Mouse (Mus musculus): ENCODE results near the gene Hist1h2ak. TPM values are rescaled to one million over a fixed set of nuclear protein-coding genes. Genes with fewer than 3 reads are reported as not detected.
"Not testable (repeated sequence)": the region's sequence is repeated elsewhere in the genome, so short reads cannot be mapped to it uniquely, and the experiment has no call there.

The Hist1h2ak gene
- total and polyA plus RNA-seq, 3 experiments: 6.2 to 1,125 (median 16.6) TPM

DNA sequence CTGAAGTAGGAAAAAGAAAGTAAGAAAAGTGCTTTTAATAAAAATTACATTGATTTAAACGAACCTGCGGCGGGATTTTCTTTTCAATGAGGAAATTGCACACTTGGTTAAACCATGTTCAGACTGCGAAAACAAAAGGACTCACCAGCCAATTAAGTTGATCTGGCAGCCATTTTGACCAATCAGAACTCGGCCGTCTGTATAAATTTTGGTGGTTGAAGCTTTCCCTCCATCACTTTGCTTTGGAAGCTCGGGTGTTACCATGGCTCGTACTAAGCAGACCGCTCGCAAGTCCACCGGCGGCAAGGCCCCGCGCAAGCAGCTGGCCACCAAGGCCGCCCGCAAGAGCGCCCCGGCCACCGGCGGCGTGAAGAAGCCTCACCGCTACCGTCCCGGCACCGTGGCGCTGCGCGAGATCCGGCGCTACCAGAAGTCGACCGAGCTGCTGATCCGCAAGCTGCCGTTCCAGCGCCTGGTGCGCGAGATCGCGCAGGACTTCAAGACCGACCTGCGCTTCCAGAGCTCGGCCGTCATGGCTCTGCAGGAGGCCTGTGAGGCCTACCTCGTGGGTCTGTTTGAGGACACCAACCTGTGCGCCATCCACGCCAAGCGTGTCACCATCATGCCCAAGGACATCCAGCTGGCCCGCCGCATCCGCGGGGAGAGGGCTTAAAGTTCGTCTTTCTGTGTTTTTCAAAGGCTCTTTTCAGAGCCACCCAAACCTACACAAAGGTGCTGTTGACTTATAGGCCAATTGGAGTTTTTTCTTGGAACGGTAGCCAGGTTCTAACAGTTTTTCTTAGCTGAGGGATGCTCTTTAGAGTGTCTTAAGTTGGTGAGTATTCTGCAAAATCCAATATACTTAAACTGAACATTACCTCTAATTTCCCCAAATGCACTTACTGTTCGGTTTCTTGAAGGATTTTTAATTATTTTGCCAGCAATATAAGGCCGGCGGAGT lies 36.0 kb downstream of the Hist1h2ak start, which contains the start of gene Hist1h3h:
Gene Hist1h3h (plus strand): TSS at position 263 of the 961 bp plus-strand sequence.
- in situ Hi-C loops (cut with MboI; ENCODE audit: low pct_ligation_motif_present, low pct_unique_long_range_greater_than_20kb, low sequenced_read_pairs): loop anchor here (25.0 kb wide), 2 partner anchors 220 to 330 kb away; partner anchors contain the start of gene Zfp184

DNA sequence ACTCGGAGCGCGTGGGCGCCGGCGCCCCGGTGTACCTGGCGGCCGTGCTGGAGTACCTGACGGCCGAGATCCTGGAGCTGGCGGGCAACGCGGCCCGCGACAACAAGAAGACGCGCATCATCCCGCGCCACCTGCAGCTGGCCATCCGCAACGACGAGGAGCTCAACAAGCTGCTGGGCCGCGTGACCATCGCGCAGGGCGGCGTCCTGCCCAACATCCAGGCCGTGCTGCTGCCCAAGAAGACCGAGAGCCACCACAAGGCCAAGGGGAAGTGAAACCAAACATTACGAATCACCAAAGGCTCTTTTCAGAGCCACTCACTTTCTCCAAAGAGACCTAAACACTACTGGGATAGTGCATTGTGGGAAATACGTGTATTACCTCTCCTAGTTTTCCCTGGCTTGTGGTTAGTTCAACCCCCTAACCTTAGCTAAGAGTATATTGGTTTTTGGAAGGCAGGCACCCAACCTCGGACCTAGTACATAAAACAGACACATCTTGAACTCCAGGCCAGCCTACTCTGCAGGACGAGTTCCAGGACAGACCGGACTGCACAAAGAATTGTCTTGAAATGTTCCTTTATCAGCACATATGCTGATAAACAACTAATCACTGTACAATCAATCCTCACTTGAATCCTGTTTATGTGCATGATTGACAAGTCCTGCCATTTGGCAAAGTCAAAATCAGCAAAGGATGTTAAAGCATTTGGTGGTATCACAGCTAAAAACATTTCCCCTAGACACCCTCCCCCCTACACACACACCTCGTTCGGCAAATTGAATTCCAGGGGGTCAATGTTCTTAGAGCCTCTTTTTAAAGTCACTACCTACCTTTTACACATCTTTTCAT lies 36.9 kb downstream of the Hist1h2ak start:
- H3K9ac ChIP-seq (ENCODE audit: insufficient read depth, low read depth): peak overlapping the region; percentile 82
- H3K4me2 ChIP-seq (ENCODE audit: insufficient read depth, low read depth, poor library complexity, severe bottlenecking): peak overlapping the region; percentile 33
- H3K27me3 ChIP-seq (replicated peaks); H3K79me2 ChIP-seq (replicated peaks; ENCODE audit: control insufficient read depth, extremely low read depth, insufficient read depth, poor library complexity, severe bottlenecking); H3K9me3 ChIP-seq (replicated peaks; ENCODE audit: low read length); dilution Hi-C loops (cut with MboI; ENCODE audit: extremely low pct_ligation_motif_present, extremely low pct_unique_long_range_greater_than_20kb, low sequenced_read_pairs); H3K36me3 ChIP-seq (replicated peaks in 1 of 2; ENCODE audit: control insufficient read depth in 1 of 2, insufficient read depth in 1 of 2, low read length in 1 of 2): not testable (repeated sequence)
- H3K4me3 ChIP-seq (replicated peaks in 1 of 3; ENCODE audit: low read depth in 2 of 3, low read length in 2 of 3, poor library complexity in 1 of 3): peak overlapping the region; percentile 35 to 59 (median 50)
- peaks cover 2 to 30% of the 10 kb centered on the region in 2 experiments; a peak in 2 of 4 replicates for H3K4me1 ChIP-seq (ENCODE audit: control insufficient read depth in 1 of 2, insufficient read depth in 2 of 2)
- TF ChIP-seq ZMIZ1 (IDR thresholded peaks at IDR 0.05; ENCODE audit: low read depth, low read length): peak; percentile 98
- peak; percentile 79 for TF ChIP-seq POLR2A (IDR thresholded peaks at IDR 0.05; ENCODE audit: low read depth, low read length)
- TF ChIP-seq BHLHE40 (IDR thresholded peaks at IDR 0.05; ENCODE audit: low read depth, low read length): peak; percentile 49
- TF ChIP-seq MAZ (IDR thresholded peaks at IDR 0.05; ENCODE audit: low read depth, low read length): peak; percentile 47; the same call in 1 of the 2 replicates
- TF ChIP-seq EP300 (IDR thresholded peaks at IDR 0.05; ENCODE audit: low read length): peak; percentile 50
- TF ChIP-seq ELF1 (IDR thresholded peaks at IDR 0.05; ENCODE audit: low read depth, low read length): 0 out of 2 replicates have a peak, but pooled peaks have one; percentile 23
- peak; percentile 74 for TF ChIP-seq SIN3A (IDR thresholded peaks at IDR 0.05; ENCODE audit: low read length)
- peak; percentile 85 for TF ChIP-seq NELFE (IDR thresholded peaks at IDR 0.05; ENCODE audit: low read depth, low read length)
- peak; percentile 89 for TF ChIP-seq IRF4 (IDR thresholded peaks at IDR 0.05; ENCODE audit: low read depth, low read length)
- peak; percentile 39; the same call in 1 of the 2 replicates for TF ChIP-seq HCFC1 (IDR thresholded peaks at IDR 0.05; ENCODE audit: low read depth, low read length)
- TF ChIP-seq MAFK (IDR thresholded peaks at IDR 0.05; ENCODE audit: insufficient replicate concordance, low read length): 0 out of 2 replicates have a peak, but pooled peaks have one; percentile 13
- peak; percentile 40 for TF ChIP-seq ETS1 (conservative IDR thresholded peaks at IDR 0.05; ENCODE audit: low read depth, low read length)
- TF ChIP-seq RCOR1 (conservative IDR thresholded peaks at IDR 0.05; ENCODE audit: low read depth, low read length): peak; percentile 86
- TF ChIP-seq MAX (IDR thresholded peaks at IDR 0.05; ENCODE audit: low read length): peak; percentile 64; the same call in 1 of the 2 replicates
- TF ChIP-seq CHD1 (IDR thresholded peaks at IDR 0.05; ENCODE audit: low read depth, low read length): peak; percentile 44; the same call in 1 of the 2 replicates
- TF ChIP-seq UBTF (IDR thresholded peaks at IDR 0.05; ENCODE audit: low read depth, low read length): peak; percentile 97; the same call in 1 of the 2 replicates
- in situ Hi-C loops (cut with MboI; ENCODE audit: low pct_ligation_motif_present, low pct_unique_long_range_greater_than_20kb, low sequenced_read_pairs): loop anchor here (25.0 kb wide), 2 partner anchors 221 to 329 kb away; partner anchors contain the start of gene Zfp184
- peak overlapping the region; percentile 95 for H3K27ac ChIP-seq (ENCODE audit: insufficient read depth, low read depth)
- peak; percentile 79 for DNase-seq (ENCODE audit: extremely low read depth)

More for the DNA sequence above, 36.0 kb downstream of the Hist1h2ak start, which contains the start of gene Hist1h3h:
- Histone ChIP-seq H3K4me2 (ENCODE audit: insufficient read depth, low read depth, poor library complexity, severe bottlenecking) (peak within 1 kb of the TSS; percentile 77), H3K27ac (ENCODE audit: insufficient read depth, low read depth) (peak within 1 kb of the TSS; percentile 95), H3K4me3 (replicated peaks in 1 of 3; ENCODE audit: low read depth in 2 of 3, low read length in 2 of 3, poor library complexity in 1 of 3) (peak within 1 kb of the TSS; percentile 35 to 59 (median 50)), H3K4me1 (ENCODE audit: control insufficient read depth in 1 of 2, insufficient read depth in 2 of 2) (peaks cover 2 to 34% of the 10 kb centered on the region in 2 experiments; a peak in 2 of 4 replicates), H3K9ac (ENCODE audit: insufficient read depth, low read depth) (peak within 1 kb of the TSS; percentile 82)
- peak; percentile 71 for TF ChIP-seq CHD2 (IDR thresholded peaks at IDR 0.05; ENCODE audit: low read length)
- 0 out of 2 replicates have a peak, but pooled peaks have one; percentile 32 for TF ChIP-seq ELF1 (IDR thresholded peaks at IDR 0.05; ENCODE audit: low read depth, low read length)
- 0 out of 2 replicates have a peak, but pooled peaks have one; percentile 74 for TF ChIP-seq E2F4 (IDR thresholded peaks at IDR 0.05; ENCODE audit: insufficient replicate concordance, low read depth, low read length)
- TF ChIP-seq CHD1 (IDR thresholded peaks at IDR 0.05; ENCODE audit: low read depth, low read length): 0 out of 2 replicates have a peak, but pooled peaks have one; percentile 39
- TF ChIP-seq TCF12 (IDR thresholded peaks at IDR 0.05; ENCODE audit: low read depth, low read length): peak; percentile 74
- peak; percentile 98 for TF ChIP-seq NELFE (IDR thresholded peaks at IDR 0.05; ENCODE audit: low read depth, low read length)
- peak; percentile 35; the same call in 1 of the 2 replicates for TF ChIP-seq SIN3A (IDR thresholded peaks at IDR 0.05; ENCODE audit: low read length)
- TF ChIP-seq TBP (conservative IDR thresholded peaks at IDR 0.05; ENCODE audit: low read depth, low read length): peak; percentile 98
- TF ChIP-seq ZMIZ1 (IDR thresholded peaks at IDR 0.05; ENCODE audit: low read depth, low read length): peak; percentile 99
- TF ChIP-seq RCOR1 (conservative IDR thresholded peaks at IDR 0.05; ENCODE audit: low read depth, low read length): 0 out of 2 replicates have a peak, but pooled peaks have one; percentile 3
- peak; percentile 99 for TF ChIP-seq POLR2AphosphoS2 (IDR thresholded peaks at IDR 0.05; ENCODE audit: low read depth, low read length)
- TF ChIP-seq HCFC1 (IDR thresholded peaks at IDR 0.05; ENCODE audit: low read depth, low read length): peak; percentile 45
- TF ChIP-seq UBTF (IDR thresholded peaks at IDR 0.05; ENCODE audit: low read depth, low read length): peak; percentile 79
- peak; percentile 91; the same call in 1 of the 2 replicates for TF ChIP-seq POLR2A (IDR thresholded peaks at IDR 0.05; ENCODE audit: low read depth, low read length)
- H3K79me2 ChIP-seq (replicated peaks; ENCODE audit: control insufficient read depth, extremely low read depth, insufficient read depth, poor library complexity, severe bottlenecking); H3K36me3 ChIP-seq (replicated peaks in 1 of 2; ENCODE audit: control insufficient read depth in 1 of 2, insufficient read depth in 1 of 2, low read length in 1 of 2); H3K9me3 ChIP-seq (replicated peaks; ENCODE audit: low read length); dilution Hi-C loops (cut with MboI; ENCODE audit: extremely low pct_ligation_motif_present, extremely low pct_unique_long_range_greater_than_20kb, low sequenced_read_pairs); H3K27me3 ChIP-seq (replicated peaks): not testable (repeated sequence)
- peak; percentile 94 for DNase-seq (ENCODE audit: extremely low read depth)

Data from CH12.LX (cell line).